14 mouse cellular contexts compared by ENCODE assay signal in genomic region chr4:117330836-117331475, GRCm38 (mm10).
A peak's percentile ranks its signal among the peaks of the same experiment; 100 is the strongest.
DNase-seq lines count a peak whose midpoint lies in the region; ATAC-seq and TF ChIP-seq lines count a peak whose summit lies in the region.
"Had no signal": no experiment of that assay in that cellular context is flagged by ENCODE, and none has a peak within 500 bp of the region (broad histone marks: within the 10 kb centered on the region; RNA-seq: fewer than 3 reads in every experiment).

No protein-coding gene starts in this region.

- no peak overlapping the region for H3K4me2 ChIP-seq in kidney, embryonic 16.5 days (replicated peaks; ENCODE audit: low read depth, low read length)
- peak overlapping the region; percentile 20 for H3K4me2 ChIP-seq in myocyte (ENCODE audit: low read depth)
- no peak overlapping the region for H3K4me2 ChIP-seq in forebrain, embryonic 12.5 days
- H3K4me2 ChIP-seq: liver, embryonic 13.5 days; midbrain, embryonic 12.5 days had no signal

- H3K36me3 ChIP-seq in kidney, embryonic 16.5 days (ENCODE audit: insufficient read depth, low read length), result no peaks in the 10 kb centered on the region
- no peaks in the 10 kb centered on the region for H3K36me3 ChIP-seq in myocyte (ENCODE audit: control insufficient read depth, insufficient read depth)
- no peaks in the 10 kb centered on the region for H3K36me3 ChIP-seq in forebrain, embryonic 12.5 days (replicated peaks)
- H3K36me3 ChIP-seq: liver, embryonic 13.5 days; midbrain, embryonic 12.5 days had no signal

- H3K4me1 ChIP-seq in kidney, embryonic 16.5 days (ENCODE audit: insufficient read depth, low read length), result peaks cover 15% of the 10 kb centered on the region
- peaks cover 18% of the 10 kb centered on the region for H3K4me1 ChIP-seq in forebrain, embryonic 12.5 days
- H3K4me1 ChIP-seq: liver, embryonic 13.5 days had no signal

- H3K27me3 ChIP-seq in kidney, embryonic 16.5 days (ENCODE audit: insufficient read depth, low read length), result peaks cover 65% of the 10 kb centered on the region
- H3K27me3 ChIP-seq in myocyte (ENCODE audit: control insufficient read depth, insufficient read depth, insufficient read length), result no peaks in the 10 kb centered on the region
- peaks cover 29% of the 10 kb centered on the region for H3K27me3 ChIP-seq in forebrain, embryonic 12.5 days

- no peak for DNase-seq in kidney, postnatal 36 days
- DNase-seq in ES-CJ7 (ENCODE audit: low read depth, low spot score), result peak; percentile 91
- DNase-seq in embryo, embryonic 10.5 days (ENCODE audit: low spot score), result peak; percentile 78
- no peak for DNase-seq in gastrocnemius, adult 8-10 months (ENCODE audit: low spot score in 2 of 2)
- DNase-seq in thymus, postnatal 36 days, result no peak
- DNase-seq: cerebellum, postnatal 36 days; liver, embryonic 13.5 days; right cerebral cortex, postnatal 25 days; thymus, adult 18-20 months had no signal

- no peak overlapping the region for H3K4me3 ChIP-seq in kidney, embryonic 16.5 days (ENCODE audit: low read length)
- H3K4me3 ChIP-seq in myocyte, result no peak overlapping the region
- no peak overlapping the region for H3K4me3 ChIP-seq in forebrain, embryonic 12.5 days (replicated peaks)
- H3K4me3 ChIP-seq: liver, embryonic 13.5 days; midbrain, embryonic 12.5 days had no signal

- no peak for TF ChIP-seq POLR2A in myocyte (IDR thresholded peaks at IDR 0.05; ENCODE audit: insufficient read length, low read depth)

- no peak overlapping the region for H3ac ChIP-seq in myocyte (ENCODE audit: control insufficient read depth, insufficient read length)

- no peaks in the 10 kb centered on the region for H3K79me2 ChIP-seq in myocyte (ENCODE audit: control insufficient read depth, insufficient read depth)

- 6% methylated on average over 11 of the region's 11 CpGs for WGBS in kidney, embryonic 16.5 days
- 44% methylated on average over 11 of the region's 11 CpGs for WGBS in forebrain, embryonic 12.5 days

- peak; percentile 86 for ATAC-seq in kidney, embryonic 16.5 days (ENCODE audit: low FRiP score, low TSS enrichment)
- ATAC-seq in forebrain, embryonic 12.5 days (ENCODE audit: low FRiP score), result no peak
- ATAC-seq: forebrain, embryonic 14.5 days had no signal

- no peaks in the 10 kb centered on the region for H3K9me3 ChIP-seq in kidney, embryonic 16.5 days (ENCODE audit: low read length)
- no peaks in the 10 kb centered on the region for H3K9me3 ChIP-seq in forebrain, embryonic 12.5 days
- H3K9me3 ChIP-seq: liver, embryonic 13.5 days; midbrain, embryonic 12.5 days had no signal

- H3K9ac ChIP-seq in kidney, embryonic 16.5 days (replicated peaks; ENCODE audit: low read length), result no peak overlapping the region
- no peak overlapping the region for H3K9ac ChIP-seq in forebrain, embryonic 12.5 days
- H3K9ac ChIP-seq: liver, embryonic 13.5 days; midbrain, embryonic 12.5 days had no signal

- no peak overlapping the region for H3K27ac ChIP-seq in kidney, embryonic 16.5 days (ENCODE audit: low read length)
- H3K27ac ChIP-seq in forebrain, embryonic 12.5 days, result no peak overlapping the region
- H3K27ac ChIP-seq: liver, embryonic 13.5 days; midbrain, embryonic 12.5 days had no signal

TF ChIP-seq in myocyte, 11 proteins besides CTCF, POLR2A, EP300 and RAD21:
- TF ChIP-seq MYOD1 (IDR thresholded peaks at IDR 0.05; ENCODE audit: control insufficient read depth in 1 of 3, insufficient read length in 2 of 3, low read depth in 2 of 3) (peak in 1 of 3 experiments; percentile 30), MYOG (IDR thresholded peaks at IDR 0.05; ENCODE audit: control insufficient read depth in 1 of 3, insufficient read depth in 1 of 3, insufficient read length in 2 of 3, low read depth in 2 of 3) (peak in 1 of 3 experiments; percentile 7), REST (IDR thresholded peaks at IDR 0.05; ENCODE audit: insufficient read depth, insufficient read length) (no peak)
TF ChIP-seq in myocyte: peak in this region for 2.

Comparison
In these comparisons a context has a peak if more than half of its experiments do, and no peak if none do; other contexts are left out.
1. DNase-seq: peak in ES-CJ7 (single experiment) and embryo, embryonic 10.5 days (single experiment); none in kidney, postnatal 36 days (0 of 2), gastrocnemius, adult 8-10 months (0 of 2) and thymus, postnatal 36 days (0 of 2).